Mouse (Mus musculus) E14TG2a.4 (cell line): ENCODE data around the gene Psmg1.

Source experiments
- CTCF ChIP-seq: conservative IDR thresholded peaks from 2 replicates; pipeline ENCODE4 v1.5.1; 2014; ENCODE audit warnings: low read length
- POU5F1 ChIP-seq: IDR thresholded peaks from 2 replicates; pipeline ENCODE4 v1.6.1; 2014; ENCODE audit warnings: low read length, borderline replicate concordance

DNA sequence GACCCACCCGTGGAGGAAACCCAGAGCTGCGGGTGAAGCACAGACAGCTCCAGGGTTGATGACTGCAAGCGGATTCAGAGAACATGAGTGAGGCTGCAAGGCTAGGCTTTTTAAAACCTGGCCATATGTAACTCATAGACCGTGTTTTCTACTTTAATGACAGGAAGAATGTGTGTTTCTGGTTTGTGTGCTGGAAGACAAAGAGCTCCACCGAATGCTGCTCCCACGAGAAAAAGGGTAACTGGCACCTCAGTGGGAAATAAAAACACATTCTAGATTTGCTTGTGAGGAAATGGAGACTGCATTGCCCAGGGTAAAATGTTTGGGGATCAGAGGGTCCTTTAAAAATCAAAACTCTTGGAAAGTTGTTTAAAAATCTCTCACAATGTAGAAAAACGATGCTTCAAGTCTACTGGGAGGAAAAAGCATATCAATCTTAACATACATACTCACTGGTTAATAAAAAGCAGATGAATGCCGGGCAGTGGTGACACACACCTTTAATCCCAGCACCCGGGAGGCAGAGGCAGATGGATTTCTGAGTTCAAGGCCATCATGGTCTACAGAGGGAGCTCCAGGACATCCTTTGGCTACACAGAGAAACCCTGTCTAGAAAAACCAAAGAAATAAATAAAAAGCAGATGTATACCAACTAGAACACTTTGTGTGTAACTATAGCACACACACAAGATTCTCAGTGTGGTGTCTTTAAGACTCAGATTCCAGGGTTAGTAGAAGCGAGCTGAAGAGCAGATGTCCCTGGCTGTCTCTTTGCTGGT is 551 bp upstream of the Psmg1 start:
- no peak for TF ChIP-seq CTCF
- TF ChIP-seq POU5F1, result no peak
